Mouse (Mus musculus): ENCODE measurements around the gene Galnt3. TPM values are rescaled to one million over a fixed set of nuclear protein-coding genes. Genes with fewer than 3 reads are reported as not detected.
A peak's percentile ranks its signal among the peaks of the same experiment; 100 is the strongest.

Gene Galnt3
- polyA plus RNA-seq, 1 experiment from 2014 or later: 1.0 TPM

- H3K4me2 ChIP-seq: no peak overlapping the region
- H3K36me3 ChIP-seq: no peaks in the 10 kb centered on the region
- WGBS: 95% methylated on average over 9 of the region's 9 CpGs
- no peak for ATAC-seq (ENCODE audit: low FRiP score)
- no peak overlapping the region for H3K27ac ChIP-seq
- H3K9ac ChIP-seq: no peak overlapping the region
- H3K9me3 ChIP-seq: no peaks in the 10 kb centered on the region
- H3K4me1 ChIP-seq (replicated peaks): peaks cover 12% of the 10 kb centered on the region
- H3K27me3 ChIP-seq: no peaks in the 10 kb centered on the region
- no peak overlapping the region for H3K4me3 ChIP-seq
These were observed 23.0 kb downstream of the Galnt3 start for GRCm38 (mm10) chr2:66101686-66102304.

- H3K4me3 ChIP-seq: no peak overlapping the region
These were observed 24.0 kb downstream of the Galnt3 start for GRCm38 (mm10) chr2:66100671-66101351.

GRCm38 (mm10) chr2:66100239-66100638 lies 24.6 kb downstream of the Galnt3 start:
- ATAC-seq (ENCODE audit: low FRiP score): no peak
- Histone ChIP-seq H3K36me3 (no peaks in the 10 kb centered on the region), H3K4me2 (no peak overlapping the region), H3K27me3 (0 out of 2 replicates have a peak, but pooled peaks cover 6% of the 10 kb centered on the region), H3K9me3 (no peaks in the 10 kb centered on the region), H3K4me1 (replicated peaks) (peaks cover 12% of the 10 kb centered on the region), H3K9ac (no peak overlapping the region), H3K27ac (no peak overlapping the region), H3K4me3 (no peak overlapping the region)
- WGBS: 51% methylated on average over 7 of the region's 7 CpGs

More at GRCm38 (mm10) chr2:66100671-66101351, 24.0 kb downstream of the Galnt3 start:
- Histone ChIP-seq H3K27ac (no peak overlapping the region), H3K9me3 (no peaks in the 10 kb centered on the region), H3K27me3 (0 out of 2 replicates have a peak, but pooled peaks cover 3% of the 10 kb centered on the region), H3K36me3 (no peaks in the 10 kb centered on the region), H3K9ac (no peak overlapping the region), H3K4me2 (no peak overlapping the region), H3K4me1 (replicated peaks) (peaks cover 12% of the 10 kb centered on the region)
- ATAC-seq (ENCODE audit: low FRiP score): no peak
- 49% methylated on average over 17 of the region's 17 CpGs for WGBS

GRCm38 (mm10) chr2:66094622-66095181 lies 30.1 kb downstream of the Galnt3 start:
- H3K9ac ChIP-seq: no peak overlapping the region
- no peaks in the 10 kb centered on the region for H3K9me3 ChIP-seq
- H3K27ac ChIP-seq: no peak overlapping the region
- H3K36me3 ChIP-seq: no peaks in the 10 kb centered on the region
- H3K4me2 ChIP-seq: no peak overlapping the region
- H3K4me3 ChIP-seq: no peak overlapping the region
- no peak for ATAC-seq (ENCODE audit: low FRiP score)
- H3K27me3 ChIP-seq: 0 out of 2 replicates have a peak, but pooled peaks cover 9% of the 10 kb centered on the region
- H3K4me1 ChIP-seq (replicated peaks): peaks cover 6% of the 10 kb centered on the region; the same call in 1 of the 2 replicates
- 63% methylated on average over 4 of the region's 4 CpGs for WGBS

GRCm38 (mm10) chr2:66091296-66091695 lies 33.5 kb downstream of the Galnt3 start:
- ATAC-seq (ENCODE audit: low FRiP score): no peak
- no peak overlapping the region for H3K4me3 ChIP-seq
- H3K27me3 ChIP-seq: 0 out of 2 replicates have a peak, but pooled peaks cover 9% of the 10 kb centered on the region
- H3K9me3 ChIP-seq: no peaks in the 10 kb centered on the region
- no peak overlapping the region for H3K27ac ChIP-seq
- no peaks in the 10 kb centered on the region for H3K4me1 ChIP-seq (replicated peaks)
- no peak overlapping the region for H3K9ac ChIP-seq
- H3K36me3 ChIP-seq: no peaks in the 10 kb centered on the region
- H3K4me2 ChIP-seq: no peak overlapping the region
- 55% methylated on average over 5 of the region's 5 CpGs for WGBS

- Histone ChIP-seq H3K36me3 (no peaks in the 10 kb centered on the region), H3K9me3 (no peaks in the 10 kb centered on the region), H3K27me3 (no peaks in the 10 kb centered on the region), H3K27ac (no peak overlapping the region), H3K4me3 (no peak overlapping the region), H3K9ac (no peak overlapping the region), H3K4me2 (no peak overlapping the region), H3K4me1 (replicated peaks) (no peaks in the 10 kb centered on the region)
- WGBS: 81% methylated on average over 4 of the region's 4 CpGs
- ATAC-seq (ENCODE audit: low FRiP score): no peak
These were observed 42.9 kb downstream of the Galnt3 start for GRCm38 (mm10) chr2:66081876-66082275.

GRCm38 (mm10) chr2:66080731-66081130 lies 44.1 kb downstream of the Galnt3 start:
- Histone ChIP-seq H3K27me3 (no peaks in the 10 kb centered on the region), H3K9me3 (no peaks in the 10 kb centered on the region), H3K4me3 (no peak overlapping the region), H3K9ac (no peak overlapping the region), H3K27ac (no peak overlapping the region), H3K4me1 (replicated peaks) (no peaks in the 10 kb centered on the region), H3K36me3 (no peaks in the 10 kb centered on the region), H3K4me2 (no peak overlapping the region)
- WGBS: 91% methylated on average over 2 of the region's 2 CpGs
- ATAC-seq (ENCODE audit: low FRiP score): no peak

- 32% methylated on average over 6 of the region's 6 CpGs for WGBS
- no peaks in the 10 kb centered on the region for H3K27me3 ChIP-seq
- H3K4me1 ChIP-seq (replicated peaks): no peaks in the 10 kb centered on the region
- H3K36me3 ChIP-seq: no peaks in the 10 kb centered on the region
- no peak overlapping the region for H3K4me3 ChIP-seq
- no peak for ATAC-seq (ENCODE audit: low FRiP score)
- no peak overlapping the region for H3K9ac ChIP-seq
- H3K9me3 ChIP-seq: no peaks in the 10 kb centered on the region
- H3K27ac ChIP-seq: no peak overlapping the region
- no peak overlapping the region for H3K4me2 ChIP-seq
These were observed 55.3 kb downstream of the Galnt3 start for GRCm38 (mm10) chr2:66069454-66069853.

- Histone ChIP-seq H3K36me3 (no peaks in the 10 kb centered on the region), H3K4me3 (no peak overlapping the region), H3K4me1 (replicated peaks) (no peaks in the 10 kb centered on the region), H3K9ac (no peak overlapping the region), H3K9me3 (no peaks in the 10 kb centered on the region), H3K4me2 (no peak overlapping the region), H3K27ac (no peak overlapping the region), H3K27me3 (no peaks in the 10 kb centered on the region)
- ATAC-seq (ENCODE audit: low FRiP score): no peak
- 94% methylated on average over 10 of the region's 10 CpGs for WGBS
These were observed 61.5 kb downstream of the Galnt3 start for GRCm38 (mm10) chr2:66063291-66063690.

GRCm38 (mm10) chr2:66044405-66045089 lies 80.2 kb downstream of the Galnt3 start:
- 82% methylated on average over 12 of the region's 12 CpGs for WGBS
- peak; percentile 21; the same call in 1 of the 2 replicates for ATAC-seq (ENCODE audit: low FRiP score)
- Histone ChIP-seq H3K27ac (peak overlapping the region; percentile 71), H3K27me3 (no peaks in the 10 kb centered on the region), H3K4me3 (no peak overlapping the region), H3K9ac (no peak overlapping the region), H3K4me1 (replicated peaks) (peaks cover 28% of the 10 kb centered on the region), H3K36me3 (no peaks in the 10 kb centered on the region), H3K9me3 (no peaks in the 10 kb centered on the region), H3K4me2 (peak overlapping the region; percentile 2; the same call in 1 of the 2 replicates)

- H3K4me3 ChIP-seq: no peak overlapping the region
- no peak overlapping the region for H3K9ac ChIP-seq
- H3K27me3 ChIP-seq: no peaks in the 10 kb centered on the region
- no peaks in the 10 kb centered on the region for H3K36me3 ChIP-seq
- H3K4me1 ChIP-seq (replicated peaks): peaks cover 28% of the 10 kb centered on the region
- peak overlapping the region; percentile 2; the same call in 1 of the 2 replicates for H3K4me2 ChIP-seq
- 20% methylated on average over 17 of the region's 17 CpGs for WGBS
- peak; percentile 91 for ATAC-seq (ENCODE audit: low FRiP score)
- no peaks in the 10 kb centered on the region for H3K9me3 ChIP-seq
- H3K27ac ChIP-seq: peak overlapping the region; percentile 78
These were observed 81.1 kb downstream of the Galnt3 start for GRCm38 (mm10) chr2:66043441-66044404.

All from hindbrain, embryonic 13.5 days (tissue).